Mouse (Mus musculus): ENCODE results near the gene Cfl1.
"Not testable (repeated sequence)": the region's sequence is repeated elsewhere in the genome, so short reads cannot be mapped to it uniquely, and the experiment has no call there.

The Cfl1 gene

DNA sequence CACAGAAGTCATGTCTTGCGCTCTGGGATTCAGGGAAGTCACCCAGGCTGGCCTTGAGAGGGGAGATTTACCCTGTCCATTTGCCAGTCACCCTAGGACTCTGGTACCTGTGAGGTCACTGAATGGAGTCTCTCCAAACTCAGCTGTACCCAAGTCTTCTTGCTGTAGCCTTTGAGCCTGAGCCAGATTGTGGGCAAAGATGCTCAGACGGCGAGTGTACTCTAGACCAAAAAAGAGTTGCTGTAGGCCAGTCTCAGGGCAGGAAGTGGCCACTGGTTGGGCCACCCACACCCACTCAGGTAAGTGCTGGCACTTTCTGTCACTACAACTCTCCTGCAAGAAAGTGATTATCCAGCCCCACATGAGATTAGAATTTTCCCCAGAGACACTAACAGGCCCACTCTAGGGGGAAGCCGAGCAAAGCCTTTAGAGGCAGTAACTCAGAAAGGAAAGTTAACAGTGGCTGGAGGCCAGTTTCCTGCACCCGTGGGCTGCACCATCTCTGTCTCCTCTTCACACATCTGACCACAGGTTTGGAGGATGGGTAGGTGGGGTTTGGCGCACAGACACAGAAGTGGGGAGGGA, 23.2 kb upstream of the Cfl1 start:
- no peak for DNase-seq

DNA sequence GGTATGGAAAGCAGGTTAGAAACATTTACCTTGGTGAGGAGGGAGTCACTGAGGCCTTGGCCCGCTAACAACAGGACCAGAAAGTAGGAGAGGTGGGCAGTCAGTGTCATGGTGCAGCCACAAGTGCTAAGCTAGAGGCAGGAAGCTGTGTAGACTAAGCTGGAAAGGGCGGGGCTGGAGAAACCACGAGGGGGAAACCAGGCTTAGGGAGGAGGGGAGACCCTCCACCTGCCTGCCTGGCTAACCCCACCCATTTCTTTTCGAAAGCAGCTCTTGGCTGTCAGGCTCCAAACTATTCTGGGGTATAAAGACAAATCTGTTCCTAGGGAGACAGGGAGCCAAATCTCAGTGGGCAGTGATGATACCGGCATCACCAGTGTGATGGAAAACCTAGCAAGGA, 21.9 kb upstream of the Cfl1 start, which contains the start of gene Ctsw:
Ctsw (minus strand) TSS at position 134 of the 400 bp plus-strand sequence.
- no peak for DNase-seq

DNA sequence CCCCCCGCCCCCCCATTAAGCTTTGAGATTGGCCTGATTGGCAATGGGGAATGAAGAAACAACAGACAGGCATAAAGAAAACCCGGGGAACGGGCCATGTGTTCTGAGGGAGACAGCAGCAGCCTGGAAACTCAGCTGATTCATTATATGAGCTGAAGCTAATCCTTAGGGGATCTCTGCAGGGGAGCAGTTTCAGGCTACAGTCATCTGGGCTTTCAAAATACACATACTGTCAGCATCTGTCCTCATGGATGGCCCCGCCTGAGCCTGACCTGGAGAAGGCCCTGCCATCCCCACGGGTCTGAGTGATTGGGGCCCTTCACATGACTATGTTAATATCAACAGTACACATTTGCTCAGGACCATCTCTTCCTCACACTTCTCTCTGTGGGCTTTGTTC, 18.4 kb upstream of the Cfl1 start:
- DNase-seq = no peak

DNA sequence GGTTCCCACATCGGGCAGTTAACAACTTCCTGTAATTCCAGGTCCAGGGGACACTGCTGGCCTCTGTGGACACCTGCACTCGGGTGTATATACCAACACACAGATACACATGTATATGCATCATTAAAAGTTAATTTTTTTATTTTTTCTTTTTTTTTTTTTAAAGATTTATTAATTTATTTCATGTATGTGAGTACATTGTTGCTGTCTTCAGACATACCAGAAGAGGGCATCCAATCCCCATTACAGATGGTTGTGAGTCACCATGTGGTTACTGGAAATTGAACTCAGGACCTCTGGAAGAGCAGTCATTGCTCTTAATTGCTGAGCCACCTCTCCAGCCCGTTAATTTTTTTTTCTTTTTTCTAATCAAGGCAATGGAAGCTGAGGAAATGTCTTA, 17.4 kb upstream of the Cfl1 start:
- DNase-seq = no peak

DNA sequence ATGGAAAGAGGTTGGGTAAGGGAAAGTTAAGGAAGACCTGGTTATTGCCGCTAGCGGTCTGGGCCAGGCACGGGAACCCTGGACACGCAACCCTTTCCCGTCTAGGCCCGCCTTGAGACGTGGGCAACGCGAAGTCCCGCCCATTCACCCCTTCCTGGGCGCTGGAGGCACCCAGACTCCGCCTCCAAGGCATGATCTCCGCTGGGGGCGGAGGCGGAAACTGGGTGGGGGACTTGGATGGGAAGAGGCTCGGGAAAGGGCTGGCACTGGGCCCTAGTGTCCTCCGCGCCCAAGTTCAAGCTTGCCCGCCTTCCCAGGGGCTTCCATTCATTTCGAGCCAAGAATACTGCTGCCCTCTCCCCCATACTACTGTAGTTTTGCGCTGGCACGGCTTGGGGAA, 16.5 kb upstream of the Cfl1 start, which contains the start of gene Efemp2:
Efemp2 (plus strand) TSS at position 235 of the 400 bp plus-strand sequence.
- peak; percentile 54 to 67 for DNase-seq

DNA sequence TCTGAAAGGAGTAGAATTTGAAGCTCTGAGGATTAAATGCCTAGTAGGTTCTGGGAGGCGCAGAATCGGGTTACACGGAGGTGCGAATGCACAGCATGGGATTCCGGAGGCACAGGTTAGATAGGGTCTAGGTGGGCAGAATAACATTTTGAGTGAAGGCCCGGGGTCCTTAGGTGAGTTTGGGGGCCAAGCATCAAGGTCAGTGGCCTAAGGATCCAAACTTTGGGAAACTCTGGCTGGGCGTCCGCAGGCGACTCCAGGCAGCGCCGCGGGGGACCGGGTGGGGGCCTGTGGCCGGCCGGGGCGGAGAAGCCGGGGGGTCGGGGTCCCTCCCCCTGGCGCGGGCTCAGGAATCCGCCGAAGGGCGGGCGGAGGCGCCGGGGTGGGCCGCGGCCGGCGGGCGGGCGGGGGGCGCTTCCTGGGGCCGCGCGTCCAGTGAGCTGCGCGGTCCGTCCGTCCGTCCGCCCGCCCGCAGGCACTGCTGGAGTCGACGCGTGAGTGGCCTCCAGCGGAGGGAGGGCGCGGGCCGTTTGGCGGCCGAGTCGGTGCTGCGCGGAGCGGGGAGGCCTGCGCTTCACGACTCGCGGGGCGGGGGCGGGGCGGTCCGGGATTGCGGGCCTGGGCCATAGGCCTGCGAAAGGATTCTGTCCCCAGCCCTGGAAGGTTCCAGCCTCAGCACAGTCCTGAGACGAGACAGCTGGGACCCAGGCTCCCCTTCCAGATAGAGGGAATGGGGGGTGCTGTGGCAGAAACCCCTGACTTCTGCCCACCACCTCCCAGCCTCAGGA, 15.8 kb upstream of the Cfl1 start:
- peak; percentile 63 to 66 for DNase-seq

DNA sequence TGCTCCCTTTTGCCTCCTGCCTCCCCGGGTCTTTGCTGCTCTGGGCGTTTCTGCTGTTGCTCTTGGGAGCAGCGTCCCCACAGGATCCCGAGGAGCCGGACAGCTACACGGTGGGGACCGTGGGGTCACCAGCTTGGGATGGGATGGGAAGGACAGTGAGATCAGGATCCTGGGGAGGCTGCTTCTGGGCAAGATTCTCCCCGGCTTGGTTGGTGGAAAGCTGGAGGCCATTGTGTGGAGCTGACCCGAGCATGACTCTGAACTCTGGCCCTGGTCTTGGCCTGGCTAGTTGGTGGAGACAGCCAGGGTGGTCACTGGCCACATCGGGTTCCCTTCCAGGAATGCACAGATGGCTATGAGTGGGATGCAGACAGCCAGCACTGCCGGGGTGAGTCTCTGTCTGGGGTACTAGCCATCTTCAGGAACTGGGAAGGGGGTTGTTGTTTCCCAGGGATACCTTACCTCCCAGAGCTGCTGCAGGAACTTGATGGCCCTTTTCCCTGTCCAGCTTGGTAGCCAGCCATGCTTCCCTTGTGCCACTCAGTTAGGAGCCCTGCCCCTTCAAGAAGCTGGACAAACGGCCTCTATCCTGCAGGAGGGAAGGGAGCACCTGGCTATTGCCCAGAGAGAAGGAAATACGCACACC, 15.1 kb upstream of the Cfl1 start:
- peak in 1 of 2 experiments; percentile 44 for DNase-seq

DNA sequence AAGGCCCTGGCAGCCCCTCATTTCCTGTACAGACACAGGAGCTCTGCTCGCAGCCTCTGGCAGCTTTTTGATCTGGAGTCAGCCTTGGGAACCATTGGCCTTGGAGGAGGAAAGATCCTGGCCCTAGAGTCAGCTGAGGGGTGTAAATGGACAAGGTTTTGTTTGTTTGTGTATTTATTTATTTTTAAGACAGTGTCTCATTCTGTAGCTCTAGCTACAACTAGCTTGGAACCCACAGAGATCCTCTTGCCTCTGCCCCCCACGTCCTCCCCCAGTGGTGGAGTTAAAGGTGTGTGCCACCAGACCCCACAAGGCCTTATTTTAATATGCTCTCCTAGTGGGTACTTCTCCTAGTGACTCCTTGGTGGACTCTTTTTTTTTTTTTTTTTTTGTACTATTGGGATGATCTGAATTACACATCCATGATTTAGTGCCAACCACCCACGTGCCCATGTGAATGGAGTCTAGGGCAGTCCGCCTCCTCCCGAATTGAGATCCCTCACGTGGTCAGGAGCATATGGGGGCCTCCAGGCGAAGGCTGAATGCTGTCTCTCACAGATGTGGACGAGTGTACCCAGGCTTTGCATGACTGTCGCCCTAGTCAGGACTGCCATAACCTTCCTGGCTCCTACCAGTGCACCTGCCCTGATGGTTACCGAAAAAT, 13.1 kb upstream of the Cfl1 start:
- DNase-seq = no peak

DNA sequence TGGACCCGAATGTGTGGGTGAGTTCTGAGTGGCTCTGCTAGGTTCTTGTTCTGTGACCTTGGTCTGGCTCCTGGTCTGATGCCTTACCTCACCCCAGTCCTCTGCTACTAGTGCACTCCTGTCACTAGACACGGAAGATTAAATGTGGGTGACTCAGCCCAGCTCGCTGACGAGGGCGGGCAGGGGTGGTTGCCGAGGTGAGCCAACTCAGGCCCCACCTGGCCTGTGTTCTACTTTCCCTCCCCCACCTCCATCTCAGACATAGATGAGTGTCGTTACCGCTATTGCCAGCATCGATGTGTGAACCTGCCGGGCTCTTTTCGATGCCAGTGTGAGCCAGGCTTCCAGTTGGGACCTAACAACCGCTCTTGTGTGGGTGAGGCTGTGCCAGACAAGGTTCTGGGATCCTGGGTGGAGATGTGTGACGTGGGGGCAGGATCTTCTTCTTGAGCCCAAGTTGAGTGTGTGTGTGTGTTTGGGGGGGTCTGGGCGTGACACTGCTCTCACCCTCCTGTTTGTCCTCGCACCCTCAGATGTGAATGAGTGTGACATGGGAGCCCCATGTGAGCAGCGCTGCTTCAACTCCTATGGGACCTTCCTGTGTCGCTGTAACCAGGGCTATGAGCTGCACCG, 12.5 kb upstream of the Cfl1 start:
- DNase-seq = no peak

DNA sequence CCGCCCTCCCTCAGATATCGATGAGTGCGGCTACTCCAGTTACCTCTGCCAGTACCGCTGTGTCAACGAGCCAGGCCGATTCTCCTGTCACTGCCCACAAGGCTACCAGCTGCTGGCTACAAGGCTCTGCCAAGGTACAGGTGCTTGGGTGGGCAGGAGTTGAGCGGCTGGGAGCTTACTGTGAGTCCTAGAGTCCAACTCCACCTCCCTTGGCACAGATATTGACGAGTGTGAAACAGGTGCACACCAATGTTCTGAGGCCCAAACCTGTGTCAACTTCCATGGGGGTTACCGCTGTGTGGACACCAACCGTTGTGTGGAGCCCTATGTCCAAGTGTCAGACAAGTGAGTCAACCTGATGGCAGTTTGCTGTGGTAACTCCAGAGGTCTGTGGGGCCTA, 10.2 kb upstream of the Cfl1 start:
- DNase-seq = peak in 1 of 2 experiments; percentile 36

DNA sequence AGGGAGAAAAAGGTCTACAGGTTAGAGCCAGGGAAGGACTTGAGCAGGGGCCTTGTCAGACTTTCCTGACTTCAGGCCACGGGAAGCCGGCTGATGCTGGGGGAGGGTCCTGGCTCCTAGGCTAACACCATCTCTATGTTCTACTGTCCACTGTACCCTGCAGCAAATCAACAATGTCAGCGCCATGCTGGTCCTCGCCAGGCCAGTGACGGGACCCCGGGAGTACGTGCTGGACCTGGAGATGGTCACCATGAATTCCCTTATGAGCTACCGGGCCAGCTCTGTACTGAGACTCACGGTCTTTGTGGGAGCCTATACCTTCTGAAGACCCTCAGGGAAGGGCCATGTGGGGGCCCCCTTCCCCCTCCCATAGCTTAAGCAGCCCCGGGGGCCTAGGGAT, 8.9 kb upstream of the Cfl1 start:
- no peak for DNase-seq

DNA sequence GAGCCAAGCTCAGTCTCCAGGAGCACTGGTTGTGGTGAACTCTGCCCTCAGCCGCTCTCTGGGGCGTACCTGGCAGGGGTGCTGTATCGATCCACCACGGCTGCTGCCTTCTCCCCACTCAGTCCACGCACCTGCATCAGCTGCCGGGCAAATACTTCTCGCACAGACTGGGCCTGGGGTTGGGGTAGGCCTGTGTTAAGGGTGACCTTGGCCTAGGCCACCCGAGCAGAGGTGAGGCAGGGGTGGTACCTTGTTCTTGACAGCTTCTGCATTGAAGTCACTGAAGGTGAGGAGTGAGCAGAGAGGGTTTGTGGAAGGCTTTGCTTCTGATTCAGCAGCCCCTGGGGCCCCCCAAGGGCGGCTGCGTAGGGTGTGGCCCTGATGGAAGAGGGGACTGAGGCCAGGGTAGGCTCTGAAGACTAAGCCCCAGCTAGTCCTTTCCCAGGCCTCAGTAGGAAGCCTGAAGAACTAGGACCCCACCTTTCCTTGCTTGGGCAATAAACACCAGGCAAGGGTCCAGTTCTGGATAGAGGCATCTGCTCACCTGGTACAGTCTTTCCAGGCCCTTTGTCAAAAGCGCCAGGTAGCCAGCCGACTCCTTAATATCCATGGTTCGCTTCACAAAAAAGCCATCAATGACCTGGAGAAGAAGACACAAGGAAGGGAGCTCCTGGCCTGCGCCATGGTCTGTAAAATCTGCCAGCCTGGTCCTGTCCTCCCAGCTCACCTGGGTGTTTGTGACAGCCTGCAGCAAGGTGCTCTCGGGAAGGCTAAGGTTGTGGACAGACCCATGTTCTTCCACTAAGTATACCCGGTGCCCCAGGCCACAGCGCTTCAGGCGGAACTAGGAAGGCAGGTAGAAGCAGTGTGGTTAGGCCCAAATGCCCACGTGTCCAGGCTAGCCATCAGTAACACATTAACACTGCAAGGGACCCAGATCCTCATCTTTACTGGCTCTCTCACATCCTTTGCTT, 6.6 kb upstream of the Cfl1 start:
- no peak for DNase-seq

DNA sequence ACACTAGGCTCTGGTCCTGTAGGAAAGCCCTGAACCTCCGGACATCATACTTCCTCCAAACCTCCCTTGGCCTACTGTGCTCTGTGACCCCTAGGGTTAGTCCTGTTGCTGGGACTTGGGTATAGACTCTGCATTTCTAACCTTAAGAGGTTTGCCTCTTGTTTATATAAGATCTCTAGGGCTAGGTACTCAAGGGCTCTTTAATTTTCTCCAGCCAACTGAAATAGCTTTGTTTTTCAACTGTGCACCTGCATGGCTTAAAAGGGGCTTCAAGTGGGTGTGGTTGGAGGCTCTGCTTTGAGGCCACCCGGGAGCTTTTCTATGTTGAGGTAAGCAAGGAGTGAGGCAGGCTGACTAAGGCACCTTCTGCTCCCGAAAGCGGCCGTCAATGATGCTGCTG, 5.8 kb upstream of the Cfl1 start:
- no peak for DNase-seq

DNA sequence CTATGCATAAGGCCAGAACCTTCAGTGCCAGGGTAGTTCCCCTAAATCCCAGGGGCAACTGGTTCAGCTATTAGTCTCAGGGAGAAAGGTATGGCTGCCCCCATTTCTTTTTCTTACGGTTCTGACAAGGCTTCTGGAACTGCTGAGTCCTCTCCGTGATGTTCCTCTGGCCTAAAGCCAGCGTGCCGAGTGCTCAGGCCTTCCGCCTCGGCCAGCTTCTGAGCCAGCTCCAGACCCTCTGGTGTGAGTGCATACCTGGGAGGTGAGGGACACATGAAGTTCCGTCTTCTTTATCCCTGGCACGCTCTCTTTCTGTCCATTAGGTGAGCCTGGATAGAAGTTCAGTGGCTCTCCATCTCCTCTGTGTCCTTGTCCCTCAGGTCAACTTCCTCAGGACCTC, 4.9 kb upstream of the Cfl1 start:
- DNase-seq = peak; percentile 63 to 66

DNA sequence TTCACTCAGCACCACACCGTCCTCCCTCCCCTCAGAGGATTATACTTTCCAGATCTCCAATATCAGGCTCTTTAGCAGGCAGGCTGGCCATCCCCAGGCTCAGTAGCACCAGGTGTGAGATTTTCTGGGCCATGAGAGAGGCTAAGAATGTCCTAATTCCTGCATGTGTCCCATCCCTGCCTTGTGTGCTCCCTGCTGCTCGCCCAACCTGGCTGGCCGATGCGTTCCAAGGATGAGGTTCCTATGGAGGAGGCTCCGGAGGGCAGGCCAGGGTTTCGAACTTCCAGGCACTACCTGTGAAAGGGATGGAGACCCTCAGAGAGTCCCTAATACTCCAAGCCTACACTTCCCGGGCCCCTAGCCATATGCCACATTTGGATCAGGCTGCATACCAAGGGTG, 4.4 kb upstream of the Cfl1 start:
- peak; percentile 69 to 76 for DNase-seq

DNA sequence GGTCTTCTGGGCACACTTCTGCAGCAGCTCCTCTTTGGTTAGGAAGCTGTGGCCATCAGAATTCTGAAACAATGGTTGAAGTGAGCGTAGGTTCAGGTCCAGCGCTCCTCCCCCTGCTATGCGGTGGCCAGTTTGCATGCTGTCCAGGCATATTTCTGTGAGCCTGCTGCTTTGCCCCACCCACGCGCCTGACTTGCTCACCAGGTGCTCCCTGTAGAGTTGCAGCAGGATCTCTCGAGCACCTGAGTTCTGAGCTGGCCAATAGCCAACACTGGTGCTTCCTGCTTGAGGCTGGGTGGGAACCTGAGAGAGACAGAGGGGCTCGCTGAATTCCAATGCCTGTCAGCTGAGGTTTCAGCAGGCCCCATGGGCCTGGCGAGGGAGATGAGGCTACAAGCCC, 4.0 kb upstream of the Cfl1 start:
- DNase-seq = peak; percentile 61 to 65

DNA sequence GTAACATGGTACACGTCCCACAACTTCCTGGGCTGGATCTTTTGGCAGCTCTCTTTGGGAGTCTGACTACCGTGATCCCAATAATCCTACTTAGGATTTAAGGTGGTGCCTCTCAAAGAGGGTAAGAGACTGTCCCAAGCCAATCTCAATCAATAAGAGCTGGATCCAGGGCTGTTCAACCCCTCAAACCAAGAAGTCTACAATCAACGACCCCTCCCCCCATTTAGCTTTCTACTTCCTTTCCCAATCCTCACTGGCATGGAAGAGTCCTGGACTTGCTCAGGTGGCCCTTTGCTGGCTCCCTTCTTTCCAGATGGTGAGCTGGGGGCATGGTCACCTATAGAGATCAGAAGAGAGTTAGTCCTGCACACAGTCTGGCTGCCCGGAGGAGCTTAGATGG, 3.5 kb upstream of the Cfl1 start:
- no peak for DNase-seq

DNA sequence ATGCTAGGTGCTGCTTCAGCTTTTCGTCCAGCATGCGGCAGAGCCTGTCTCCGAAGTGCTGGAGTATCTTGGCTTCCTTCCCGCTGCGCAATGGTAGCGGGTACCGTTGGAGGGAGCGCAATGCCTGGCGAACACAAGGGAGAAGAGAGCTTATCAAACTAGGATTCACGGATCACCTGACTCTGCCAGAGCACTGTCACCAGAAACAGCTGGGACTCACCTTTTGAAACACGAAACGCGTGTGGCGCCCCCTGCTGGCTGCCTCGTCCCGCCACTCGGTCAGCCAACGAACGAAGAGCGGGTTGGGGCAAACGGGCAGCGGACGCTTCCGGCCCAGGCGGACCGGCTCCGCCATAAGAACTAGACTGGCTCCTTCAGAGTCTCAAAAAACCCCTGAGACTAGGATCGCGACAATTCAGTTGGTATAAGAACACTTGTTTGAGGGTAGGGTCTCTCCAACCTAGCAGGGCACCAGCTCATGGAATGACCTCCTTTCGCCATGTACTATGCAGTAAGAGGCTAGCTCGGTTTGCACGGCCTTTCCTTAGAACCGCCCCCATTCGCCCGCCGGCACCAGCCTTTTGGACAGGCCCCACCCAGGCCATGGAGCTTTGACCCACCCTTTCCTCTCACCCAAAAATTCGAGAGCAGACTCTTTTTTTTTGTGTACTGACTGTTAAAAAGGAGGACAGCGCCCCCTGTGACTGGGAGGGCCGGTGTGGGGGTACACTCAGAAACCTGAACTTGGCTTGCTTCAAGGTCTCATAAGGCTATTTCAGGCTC, 2.3 kb upstream of the Cfl1 start, which contains the start of gene Mus81:
Mus81 (minus strand) TSS at position 635 of the 783 bp plus-strand sequence.
- peak; percentile 98 to 99 for DNase-seq

DNA sequence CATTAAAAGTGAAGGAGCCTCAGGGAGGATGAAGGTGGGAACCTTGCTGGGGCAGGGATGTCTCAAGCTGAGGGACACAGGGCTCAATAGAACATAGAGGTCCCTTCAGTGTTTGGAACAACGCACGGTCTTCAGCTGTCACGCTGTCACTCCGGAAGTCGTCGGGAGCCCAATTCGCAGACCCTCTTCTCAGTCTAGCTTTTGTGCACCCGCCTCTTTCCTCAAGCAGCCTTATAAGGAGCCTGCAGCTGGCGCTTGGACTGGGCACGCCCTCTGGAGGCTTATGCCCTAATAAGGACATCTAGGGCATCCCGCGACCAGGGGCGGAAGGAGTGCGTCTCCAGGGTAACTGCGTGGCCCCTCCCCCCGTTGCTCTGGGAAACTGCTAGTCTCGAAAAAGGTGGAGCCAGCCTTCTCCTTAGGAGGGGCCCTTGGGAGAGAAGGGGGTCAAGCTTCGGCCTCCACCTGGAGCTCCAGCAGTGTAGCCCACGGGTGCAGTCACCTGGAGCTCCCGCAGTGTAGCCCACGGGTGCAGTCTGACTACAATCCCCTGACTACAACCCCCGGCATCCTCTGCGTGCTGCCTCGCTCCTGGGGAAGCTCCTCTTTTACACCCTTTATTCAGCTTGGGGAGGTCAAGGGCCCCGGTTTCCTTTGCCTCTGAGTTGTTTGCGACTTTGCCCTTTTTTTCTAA, 1.2 kb upstream of the Cfl1 start:
- DNase-seq = peak; percentile 96 to 97

DNA sequence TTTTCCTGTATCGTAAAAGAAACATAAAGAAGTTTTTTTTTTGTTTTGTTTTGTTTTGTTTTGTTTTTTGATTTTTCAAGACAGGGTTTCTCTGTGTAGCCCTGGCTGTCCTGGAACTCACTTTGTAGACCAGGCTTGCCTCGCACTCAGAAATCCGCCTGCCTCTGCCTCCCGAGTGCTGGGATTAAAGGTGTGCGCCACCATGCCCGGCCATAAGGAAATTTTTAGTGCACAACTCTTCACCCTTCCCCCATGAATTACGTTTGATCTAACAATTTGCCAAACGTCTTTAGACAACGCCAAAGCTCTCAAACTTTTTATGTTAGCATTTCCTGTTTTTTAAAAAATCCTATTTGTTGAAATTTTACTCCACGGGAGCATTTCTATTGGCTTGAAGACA, 534 bp upstream of the Cfl1 start:
- DNase-seq = not testable (repeated sequence)
